Mouse (Mus musculus) stomach, embryonic 14.5 days (tissue): ENCODE data around the gene Relt. TPM values are rescaled to one million over a fixed set of nuclear protein-coding genes. Genes with fewer than 3 reads are reported as not detected.

ENCODE experiments used
- ATAC-seq: fragments of 200-750 bp; cut with Nextera tagmentation; 2 replicates; pipeline ENCODE4 v1.8.0; 2017; ENCODE audit warnings: low read depth, moderate TSS enrichment; ENCODE audit not compliant: insufficient number of reproducible peaks, insufficient read depth, low FRiP score
- H3K27ac ChIP-seq: fragments of 300-500 bp; sonication (generic); 2 replicates; pipeline ENCODE4 v1.5.1; 2014; ENCODE audit warnings: mild to moderate bottlenecking, low read length, moderate library complexity, mixed read lengths
- H3K27me3 ChIP-seq: fragments of 300-500 bp; sonication (generic); 2 replicates; pipeline ENCODE4 v1.6.1; 2014; ENCODE audit warnings: low read length, control low read depth, mixed read lengths; ENCODE audit not compliant: control insufficient read depth, insufficient read depth
- H3K36me3 ChIP-seq: fragments of 300-500 bp; sonication (generic); 2 replicates; pipeline ENCODE4 v1.6.1; 2014; ENCODE audit warnings: mild to moderate bottlenecking, control low read depth, low read length, moderate library complexity, mixed read lengths; ENCODE audit not compliant: control insufficient read depth, insufficient read depth
- H3K4me1 ChIP-seq: fragments of 300-500 bp; sonication (generic); 2 replicates; pipeline ENCODE4 v1.6.1; 2014; ENCODE audit warnings: low read length, control low read depth, mixed read lengths; ENCODE audit not compliant: control insufficient read depth, insufficient read depth
- H3K4me2 ChIP-seq: fragments of 300-500 bp; sonication (generic); replicated peaks from 2 replicates; pipeline ENCODE4 v1.6.1; 2014; ENCODE audit warnings: low read depth, low read length, control low read depth
- H3K4me3 ChIP-seq: fragments of 300-500 bp; sonication (generic); 2 replicates; pipeline ENCODE4 v1.5.1; 2014; ENCODE audit warnings: low read depth, low read length, control low read depth
- H3K9ac ChIP-seq: fragments of 300-500 bp; sonication (generic); replicated peaks from 2 replicates; pipeline ENCODE4 v1.6.1; 2014; ENCODE audit warnings: low read depth, mild to moderate bottlenecking, control low read depth, low read length, moderate library complexity, mixed read lengths
- H3K9me3 ChIP-seq: fragments of 300-500 bp; sonication (generic); 2 replicates; pipeline ENCODE4 v1.6.1; 2016; ENCODE audit warnings: low read depth, low read length, control low read depth; ENCODE audit not compliant: control insufficient read depth
- WGBS: fragments of 180-500 bp; shearing (Covaris S2); extraction: QIAGEN DNeasy Blood & Tissue Kit; methylation state at CpG from one replicate; pipeline ENCODE4 v1.1.7; 2014; 5-methylcytosine and 5-hydroxymethylcytosine counted together
- polyA plus RNA-seq: library from polyadenylated mRNA; unstranded; fragments of >200 nt; fragmentation: Nextera tagmentation; extraction: Ambion mirVana; gene quantifications from 2 replicates; pipeline ENCODE4 v1.2.1, GENCODE M21; 2014

The Relt gene
- polyA plus RNA-seq, 1 experiment from 2014 or later, result 2.5 TPM

- H3K4me3 ChIP-seq, result no peak overlapping the region
- 73% methylated on average over 6 of the region's 6 CpGs for WGBS
- H3K9ac ChIP-seq, result no peak overlapping the region
- H3K9me3 ChIP-seq, result no peaks in the 10 kb centered on the region
- peaks cover 5% of the 10 kb centered on the region; the same call in 1 of the 2 replicates for H3K36me3 ChIP-seq
- H3K4me2 ChIP-seq, result no peak overlapping the region
- H3K4me1 ChIP-seq, result no peaks in the 10 kb centered on the region
- no peak for ATAC-seq
- H3K27ac ChIP-seq, result no peak overlapping the region
- H3K27me3 ChIP-seq, result no peaks in the 10 kb centered on the region
Observed at GRCm38 (mm10) chr7:100839632-100840402, 23.4 kb downstream of the Relt start.

DNA sequence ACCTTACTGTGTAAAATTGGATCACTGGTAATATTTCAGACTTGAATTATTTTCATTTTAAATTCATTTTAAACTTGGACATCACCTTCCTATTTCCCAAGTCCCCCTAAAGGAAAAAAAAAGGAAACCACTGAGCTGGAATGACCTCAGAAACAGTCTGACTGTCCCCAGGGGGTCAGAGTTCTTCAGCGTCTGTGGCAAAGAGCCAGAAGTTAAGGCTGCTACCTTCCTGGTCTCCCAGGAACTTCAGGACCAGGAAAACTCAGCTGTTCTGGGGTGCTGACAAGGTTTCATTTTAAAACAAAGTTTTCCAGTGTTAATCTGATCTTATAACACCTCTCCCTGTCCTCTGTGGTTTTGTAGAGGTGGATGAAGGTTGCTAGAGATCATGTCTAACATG is 25.5 kb downstream of the Relt start:
- H3K36me3 ChIP-seq, result peaks cover 6% of the 10 kb centered on the region; the same call in 1 of the 2 replicates
- no peak overlapping the region for H3K9ac ChIP-seq
- ATAC-seq, result no peak
- 78% methylated on average over 1 of the region's 1 CpGs for WGBS
- H3K4me3 ChIP-seq, result no peak overlapping the region
- H3K4me2 ChIP-seq, result no peak overlapping the region
- H3K27me3 ChIP-seq, result no peaks in the 10 kb centered on the region
- H3K9me3 ChIP-seq, result no peaks in the 10 kb centered on the region
- no peak overlapping the region for H3K27ac ChIP-seq
- H3K4me1 ChIP-seq, result no peaks in the 10 kb centered on the region

- Histone ChIP-seq H3K9me3 (no peaks in the 10 kb centered on the region), H3K27me3 (no peaks in the 10 kb centered on the region), H3K27ac (no peak overlapping the region), H3K4me2 (no peak overlapping the region), H3K9ac (no peak overlapping the region), H3K4me3 (no peak overlapping the region), H3K36me3 (peaks cover 6% of the 10 kb centered on the region; the same call in 1 of the 2 replicates), H3K4me1 (no peaks in the 10 kb centered on the region)
- no peak for ATAC-seq
- 85% methylated on average over 10 of the region's 10 CpGs for WGBS
Observed at GRCm38 (mm10) chr7:100836657-100837056, 26.6 kb downstream of the Relt start.

DNA sequence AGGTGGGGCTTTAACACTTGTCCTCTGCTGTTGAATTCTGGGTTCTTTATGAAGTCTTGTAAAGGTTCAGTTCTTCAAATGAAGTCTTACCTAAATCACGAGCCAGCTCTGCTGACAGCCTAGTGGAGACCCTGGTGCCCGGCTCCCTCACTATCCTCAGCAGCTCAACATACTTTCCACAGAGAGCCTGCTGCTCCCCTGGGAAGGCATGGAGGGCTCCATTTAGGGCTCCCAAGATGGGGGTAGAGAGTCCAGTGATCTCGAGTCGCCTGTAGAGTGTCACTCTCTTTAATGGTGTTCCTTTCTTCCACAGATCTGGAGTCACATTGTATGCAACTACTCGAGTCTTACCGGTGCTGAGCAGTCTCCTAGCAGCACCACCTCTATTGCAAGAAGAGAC is 27.5 kb downstream of the Relt start:
- WGBS, result 86% methylated on average over 6 of the region's 6 CpGs
- no peak overlapping the region for H3K4me2 ChIP-seq
- no peak for ATAC-seq
- no peak overlapping the region for H3K4me3 ChIP-seq
- H3K27ac ChIP-seq, result no peak overlapping the region
- no peaks in the 10 kb centered on the region for H3K9me3 ChIP-seq
- no peak overlapping the region for H3K9ac ChIP-seq
- H3K4me1 ChIP-seq, result no peaks in the 10 kb centered on the region
- H3K36me3 ChIP-seq, result peaks cover 6% of the 10 kb centered on the region; the same call in 1 of the 2 replicates
- no peaks in the 10 kb centered on the region for H3K27me3 ChIP-seq

GRCm38 (mm10) chr7:100835168-100835567 is 28.1 kb downstream of the Relt start:
- no peaks in the 10 kb centered on the region for H3K27me3 ChIP-seq
- H3K27ac ChIP-seq, result no peak overlapping the region
- WGBS, result 85% methylated on average over 7 of the region's 7 CpGs
- H3K36me3 ChIP-seq, result peaks cover 6% of the 10 kb centered on the region; the same call in 1 of the 2 replicates
- H3K4me2 ChIP-seq, result no peak overlapping the region
- ATAC-seq, result no peak
- H3K4me3 ChIP-seq, result no peak overlapping the region
- H3K9ac ChIP-seq, result no peak overlapping the region
- no peaks in the 10 kb centered on the region for H3K4me1 ChIP-seq
- H3K9me3 ChIP-seq, result no peaks in the 10 kb centered on the region

DNA sequence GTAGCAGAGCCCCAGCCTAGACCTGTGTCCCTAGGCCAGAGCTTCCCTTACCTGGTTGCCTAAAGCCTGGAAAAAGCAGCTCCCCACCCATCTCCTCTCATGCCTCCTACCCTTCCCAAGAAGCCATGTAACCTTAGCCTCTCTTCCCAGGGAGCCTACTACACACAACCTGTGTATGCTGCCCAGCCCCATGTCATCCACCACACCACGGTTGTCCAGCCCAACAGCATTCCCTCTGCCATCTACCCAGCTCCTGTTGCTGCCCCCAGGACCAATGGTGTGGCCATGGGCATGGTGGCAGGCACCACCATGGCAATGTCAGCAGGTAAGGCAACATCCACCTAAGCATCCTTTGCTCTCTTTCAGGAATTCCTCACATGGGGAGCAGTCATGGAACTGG is 29.4 kb downstream of the Relt start:
- Histone ChIP-seq H3K4me3 (no peak overlapping the region), H3K4me2 (no peak overlapping the region), H3K27me3 (no peaks in the 10 kb centered on the region), H3K4me1 (no peaks in the 10 kb centered on the region), H3K9ac (no peak overlapping the region), H3K27ac (no peak overlapping the region), H3K36me3 (peaks cover 6% of the 10 kb centered on the region; the same call in 1 of the 2 replicates), H3K9me3 (no peaks in the 10 kb centered on the region)
- WGBS, result 82% methylated on average over 1 of the region's 1 CpGs
- no peak for ATAC-seq

GRCm38 (mm10) chr7:100828549-100828948 is 34.7 kb downstream of the Relt start:
- no peak overlapping the region for H3K9ac ChIP-seq
- H3K9me3 ChIP-seq, result no peaks in the 10 kb centered on the region
- H3K4me3 ChIP-seq, result no peak overlapping the region
- no peaks in the 10 kb centered on the region for H3K4me1 ChIP-seq
- H3K27ac ChIP-seq, result no peak overlapping the region
- 90% methylated on average over 2 of the region's 2 CpGs for WGBS
- peaks cover 7% of the 10 kb centered on the region; the same call in 1 of the 2 replicates for H3K36me3 ChIP-seq
- no peak overlapping the region for H3K4me2 ChIP-seq
- ATAC-seq, result no peak
- no peaks in the 10 kb centered on the region for H3K27me3 ChIP-seq

DNA sequence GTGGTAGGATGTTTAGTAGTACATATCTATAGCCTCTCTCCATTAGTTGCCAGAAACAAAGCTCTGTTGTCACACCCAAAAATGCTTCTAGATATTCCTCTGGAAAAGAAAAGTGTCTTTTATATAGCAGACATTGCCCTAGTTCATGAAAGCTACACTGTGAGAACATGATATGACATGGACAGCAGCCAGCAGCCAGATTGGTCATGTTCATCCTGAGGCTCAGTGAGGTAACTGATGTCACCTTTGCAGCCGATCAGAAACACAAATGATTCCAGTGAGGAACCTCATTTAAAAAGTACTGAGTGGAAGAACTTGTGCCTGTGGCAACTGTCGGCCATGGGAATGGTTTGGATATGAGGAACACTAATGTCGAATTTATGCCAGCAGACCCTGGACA is 38.6 kb downstream of the Relt start:
- Histone ChIP-seq H3K9ac (no peak overlapping the region), H3K4me2 (no peak overlapping the region), H3K4me1 (no peaks in the 10 kb centered on the region), H3K27ac (no peak overlapping the region), H3K36me3 (peaks cover 7% of the 10 kb centered on the region; the same call in 1 of the 2 replicates), H3K9me3 (no peaks in the 10 kb centered on the region), H3K4me3 (no peak overlapping the region), H3K27me3 (no peaks in the 10 kb centered on the region)
- ATAC-seq, result no peak
- 92% methylated on average over 3 of the region's 3 CpGs for WGBS
